Mouse (Mus musculus): ENCODE data around the gene Mab21l1. TPM values are rescaled to one million over a fixed set of nuclear protein-coding genes. Genes with fewer than 3 reads are reported as not detected.
A peak's percentile ranks its signal among the peaks of the same experiment; 100 is the strongest.

Gene Mab21l1
- polyA plus RNA-seq, 1 experiment: 45.4 TPM

- peaks cover 3% of the 10 kb centered on the region; the same call in 1 of the 2 replicates for H3K4me1 ChIP-seq (ENCODE audit: control insufficient read depth, insufficient read depth, low read length)
- 63% methylated on average over 2 of the region's 2 CpGs for WGBS
- DNase-seq: no peak
- TF ChIP-seq CTCF (IDR thresholded peaks at IDR 0.05; ENCODE audit: borderline replicate concordance, insufficient read depth, low read depth, low read length) (no peak), POLR2A (IDR thresholded peaks at IDR 0.05; ENCODE audit: borderline replicate concordance, insufficient read depth, low read length) (no peak)
- H3K27ac ChIP-seq (ENCODE audit: insufficient read depth, low read length): no peak overlapping the region
- no peaks in the 10 kb centered on the region for H3K27me3 ChIP-seq (ENCODE audit: control insufficient read depth, insufficient read depth, low read length)
- H3K4me3 ChIP-seq (replicated peaks; ENCODE audit: insufficient read depth, low read depth, low read length): no peak overlapping the region
Measured at GRCm38 (mm10) chr3:55768654-55769053, 13.7 kb upstream of the Mab21l1 start.

GRCm38 (mm10) chr3:55769308-55769707 lies 13.0 kb upstream of the Mab21l1 start:
- no peaks in the 10 kb centered on the region for H3K27me3 ChIP-seq (ENCODE audit: control insufficient read depth, insufficient read depth, low read length)
- DNase-seq: no peak
- no peak for TF ChIP-seq CTCF (IDR thresholded peaks at IDR 0.05; ENCODE audit: borderline replicate concordance, insufficient read depth, low read depth, low read length)
- no peak for TF ChIP-seq POLR2A (IDR thresholded peaks at IDR 0.05; ENCODE audit: borderline replicate concordance, insufficient read depth, low read length)
- no peak overlapping the region for H3K27ac ChIP-seq (ENCODE audit: insufficient read depth, low read length)
- no peak overlapping the region for H3K4me3 ChIP-seq (replicated peaks; ENCODE audit: insufficient read depth, low read depth, low read length)
- H3K4me1 ChIP-seq (ENCODE audit: control insufficient read depth, insufficient read depth, low read length): peaks cover 3% of the 10 kb centered on the region; the same call in 1 of the 2 replicates
- 86% methylated on average over 2 of the region's 2 CpGs for WGBS

- DNase-seq: peak; percentile 71 to 79
- 12% methylated on average over 6 of the region's 6 CpGs for WGBS
- Histone ChIP-seq H3K27me3 (ENCODE audit: control insufficient read depth, insufficient read depth, low read length) (no peaks in the 10 kb centered on the region), H3K4me1 (ENCODE audit: control insufficient read depth, insufficient read depth, low read length) (peaks cover 2% of the 10 kb centered on the region; the same call in 1 of the 2 replicates), H3K27ac (ENCODE audit: insufficient read depth, low read length) (peak overlapping the region; percentile 96), H3K4me3 (replicated peaks; ENCODE audit: insufficient read depth, low read depth, low read length) (peak overlapping the region; percentile 1)
- TF ChIP-seq CTCF (IDR thresholded peaks at IDR 0.05; ENCODE audit: borderline replicate concordance, insufficient read depth, low read depth, low read length) (no peak), POLR2A (IDR thresholded peaks at IDR 0.05; ENCODE audit: borderline replicate concordance, insufficient read depth, low read length) (no peak)
Measured at GRCm38 (mm10) chr3:55774203-55774602, 8.1 kb upstream of the Mab21l1 start.

- 12% methylated on average over 7 of the region's 7 CpGs for WGBS
- H3K4me3 ChIP-seq (replicated peaks; ENCODE audit: insufficient read depth, low read depth, low read length): peak overlapping the region; percentile 50
- H3K27ac ChIP-seq (ENCODE audit: insufficient read depth, low read length): peak overlapping the region; percentile 98
- no peaks in the 10 kb centered on the region for H3K27me3 ChIP-seq (ENCODE audit: control insufficient read depth, insufficient read depth, low read length)
- H3K4me1 ChIP-seq (ENCODE audit: control insufficient read depth, insufficient read depth, low read length): peaks cover 2% of the 10 kb centered on the region; the same call in 1 of the 2 replicates
- TF ChIP-seq CTCF (IDR thresholded peaks at IDR 0.05; ENCODE audit: borderline replicate concordance, insufficient read depth, low read depth, low read length) (no peak), POLR2A (IDR thresholded peaks at IDR 0.05; ENCODE audit: borderline replicate concordance, insufficient read depth, low read length) (no peak)
- DNase-seq: peak; percentile 55 to 62
Measured at GRCm38 (mm10) chr3:55775245-55775644, 7.1 kb upstream of the Mab21l1 start.

GRCm38 (mm10) chr3:55775753-55776152 lies 6.6 kb upstream of the Mab21l1 start:
- no peak for TF ChIP-seq CTCF (IDR thresholded peaks at IDR 0.05; ENCODE audit: borderline replicate concordance, insufficient read depth, low read depth, low read length)
- TF ChIP-seq POLR2A (IDR thresholded peaks at IDR 0.05; ENCODE audit: borderline replicate concordance, insufficient read depth, low read length): no peak
- WGBS: 20% methylated on average over 6 of the region's 6 CpGs
- no peaks in the 10 kb centered on the region for H3K27me3 ChIP-seq (ENCODE audit: control insufficient read depth, insufficient read depth, low read length)
- no peak overlapping the region for H3K4me3 ChIP-seq (replicated peaks; ENCODE audit: insufficient read depth, low read depth, low read length)
- H3K27ac ChIP-seq (ENCODE audit: insufficient read depth, low read length): peak overlapping the region; percentile 86
- DNase-seq: peak; percentile 49 to 62
- H3K4me1 ChIP-seq (ENCODE audit: control insufficient read depth, insufficient read depth, low read length): peaks cover 2% of the 10 kb centered on the region; the same call in 1 of the 2 replicates

GRCm38 (mm10) chr3:55777501-55777900 lies 4.8 kb upstream of the Mab21l1 start:
- peak in 1 of 2 experiments; percentile 40 for DNase-seq
- 25% methylated on average over 4 of the region's 4 CpGs for WGBS
- peak overlapping the region; percentile 29 for H3K4me3 ChIP-seq (replicated peaks; ENCODE audit: insufficient read depth, low read depth, low read length)
- H3K27ac ChIP-seq (ENCODE audit: insufficient read depth, low read length): peak overlapping the region; percentile 97
- peaks cover 2% of the 10 kb centered on the region; the same call in 1 of the 2 replicates for H3K4me1 ChIP-seq (ENCODE audit: control insufficient read depth, insufficient read depth, low read length)
- TF ChIP-seq CTCF (IDR thresholded peaks at IDR 0.05; ENCODE audit: borderline replicate concordance, insufficient read depth, low read depth, low read length) (no peak), POLR2A (IDR thresholded peaks at IDR 0.05; ENCODE audit: borderline replicate concordance, insufficient read depth, low read length) (no peak)
- H3K27me3 ChIP-seq (ENCODE audit: control insufficient read depth, insufficient read depth, low read length): no peaks in the 10 kb centered on the region

GRCm38 (mm10) chr3:55778764-55779730 lies 3.3 kb upstream of the Mab21l1 start:
- H3K27ac ChIP-seq (ENCODE audit: insufficient read depth, low read length): peak overlapping the region; percentile 100

More at GRCm38 (mm10) chr3:55778764-55779730, 3.3 kb upstream of the Mab21l1 start:
- DNase-seq: peak; percentile 74 to 75
- Histone ChIP-seq H3K27me3 (ENCODE audit: control insufficient read depth, insufficient read depth, low read length) (no peaks in the 10 kb centered on the region), H3K4me3 (replicated peaks; ENCODE audit: insufficient read depth, low read depth, low read length) (peak overlapping the region; percentile 48), H3K4me1 (ENCODE audit: control insufficient read depth, insufficient read depth, low read length) (peaks cover 2% of the 10 kb centered on the region; the same call in 1 of the 2 replicates)
- WGBS: 10% methylated on average over 8 of the region's 8 CpGs
- no peak for TF ChIP-seq CTCF (IDR thresholded peaks at IDR 0.05; ENCODE audit: borderline replicate concordance, insufficient read depth, low read depth, low read length)
- peak; percentile 29; the same call in 1 of the 2 replicates for TF ChIP-seq POLR2A (IDR thresholded peaks at IDR 0.05; ENCODE audit: borderline replicate concordance, insufficient read depth, low read length)
